Mouse (Mus musculus) heart, embryonic 11.5 days (tissue): Measurements from ENCODE around the gene Btbd1. TPM values are rescaled to one million over a fixed set of nuclear protein-coding genes. Genes with fewer than 3 reads are reported as not detected.

ENCODE experiments used
- ATAC-seq: fragments of 200-750 bp; cut with Nextera tagmentation; replicated peaks from 2 replicates; pipeline ENCODE4 v1.8.0; 2017; ENCODE audit warnings: moderate library complexity; ENCODE audit not compliant: insufficient number of reproducible peaks, low FRiP score, low TSS enrichment
- H3K27ac ChIP-seq: fragments of 300-500 bp; sonication (generic); 2 replicates; pipeline ENCODE4 v1.5.1; 2014; ENCODE audit warnings: mild to moderate bottlenecking, low read depth, low read length
- H3K27me3 ChIP-seq: fragments of 300-500 bp; sonication (generic); 2 replicates; pipeline ENCODE4 v1.6.1; 2014; ENCODE audit warnings: mild to moderate bottlenecking, low read length, mixed read lengths; ENCODE audit not compliant: control insufficient read depth, insufficient read depth
- H3K36me3 ChIP-seq: fragments of 300-500 bp; sonication (generic); 2 replicates; pipeline ENCODE4 v1.6.1; 2014; ENCODE audit warnings: mild to moderate bottlenecking, low read length, moderate library complexity, mixed read lengths; ENCODE audit not compliant: control insufficient read depth, insufficient read depth
- H3K4me1 ChIP-seq: fragments of 300-500 bp; sonication (generic); 2 replicates; pipeline ENCODE4 v1.6.1; 2014; ENCODE audit warnings: low read length; ENCODE audit not compliant: control insufficient read depth, insufficient read depth
- H3K4me2 ChIP-seq: fragments of 300-500 bp; sonication (generic); 2 replicates; pipeline ENCODE4 v1.6.1; 2014; ENCODE audit warnings: mild to moderate bottlenecking, moderate library complexity
- H3K4me3 ChIP-seq: fragments of 300-500 bp; sonication (generic); 2 replicates; pipeline ENCODE4 v1.5.1; 2014; ENCODE audit warnings: low read depth, low read length
- H3K9ac ChIP-seq: fragments of 300-500 bp; sonication (generic); 2 replicates; pipeline ENCODE4 v1.6.1; 2014; ENCODE audit warnings: mild to moderate bottlenecking, low read depth, low read length, moderate library complexity
- H3K9me3 ChIP-seq: fragments of 300-500 bp; sonication (generic); replicated peaks from 2 replicates; pipeline ENCODE4 v1.6.1; 2016; ENCODE audit warnings: low read length; ENCODE audit not compliant: control insufficient read depth
- WGBS: fragments of 180-500 bp; shearing (Covaris S2); extraction: QIAGEN DNeasy Blood & Tissue Kit; methylation state at CpG from one replicate; pipeline ENCODE4 v1.1.7; 2014; ENCODE audit not compliant: insufficient replicate concordance; 5-methylcytosine and 5-hydroxymethylcytosine counted together
- polyA plus RNA-seq: library from polyadenylated mRNA; unstranded; fragments of >200 nt; fragmentation: Nextera tagmentation; extraction: Ambion mirVana; gene quantifications from 2 replicates; pipeline ENCODE4 v1.2.1, GENCODE M21; 2014

Gene Btbd1
- polyA plus RNA-seq, 1 experiment from 2014 or later = 94.0 TPM

- peaks cover 30% of the 10 kb centered on the region; the same call in 1 of the 2 replicates for H3K4me1 ChIP-seq
- H3K27me3 ChIP-seq = no peaks in the 10 kb centered on the region
- no peaks in the 10 kb centered on the region for H3K36me3 ChIP-seq
- no peak overlapping the region for H3K9ac ChIP-seq
- H3K9me3 ChIP-seq = no peaks in the 10 kb centered on the region
- H3K4me3 ChIP-seq = no peak overlapping the region
- WGBS = 83% methylated on average over 6 of the region's 6 CpGs
- no peak overlapping the region for H3K27ac ChIP-seq
- ATAC-seq = no peak
- H3K4me2 ChIP-seq = no peak overlapping the region
Measured at GRCm38 (mm10) chr7:81864552-81864951, 35.3 kb upstream of the Btbd1 start.

DNA sequence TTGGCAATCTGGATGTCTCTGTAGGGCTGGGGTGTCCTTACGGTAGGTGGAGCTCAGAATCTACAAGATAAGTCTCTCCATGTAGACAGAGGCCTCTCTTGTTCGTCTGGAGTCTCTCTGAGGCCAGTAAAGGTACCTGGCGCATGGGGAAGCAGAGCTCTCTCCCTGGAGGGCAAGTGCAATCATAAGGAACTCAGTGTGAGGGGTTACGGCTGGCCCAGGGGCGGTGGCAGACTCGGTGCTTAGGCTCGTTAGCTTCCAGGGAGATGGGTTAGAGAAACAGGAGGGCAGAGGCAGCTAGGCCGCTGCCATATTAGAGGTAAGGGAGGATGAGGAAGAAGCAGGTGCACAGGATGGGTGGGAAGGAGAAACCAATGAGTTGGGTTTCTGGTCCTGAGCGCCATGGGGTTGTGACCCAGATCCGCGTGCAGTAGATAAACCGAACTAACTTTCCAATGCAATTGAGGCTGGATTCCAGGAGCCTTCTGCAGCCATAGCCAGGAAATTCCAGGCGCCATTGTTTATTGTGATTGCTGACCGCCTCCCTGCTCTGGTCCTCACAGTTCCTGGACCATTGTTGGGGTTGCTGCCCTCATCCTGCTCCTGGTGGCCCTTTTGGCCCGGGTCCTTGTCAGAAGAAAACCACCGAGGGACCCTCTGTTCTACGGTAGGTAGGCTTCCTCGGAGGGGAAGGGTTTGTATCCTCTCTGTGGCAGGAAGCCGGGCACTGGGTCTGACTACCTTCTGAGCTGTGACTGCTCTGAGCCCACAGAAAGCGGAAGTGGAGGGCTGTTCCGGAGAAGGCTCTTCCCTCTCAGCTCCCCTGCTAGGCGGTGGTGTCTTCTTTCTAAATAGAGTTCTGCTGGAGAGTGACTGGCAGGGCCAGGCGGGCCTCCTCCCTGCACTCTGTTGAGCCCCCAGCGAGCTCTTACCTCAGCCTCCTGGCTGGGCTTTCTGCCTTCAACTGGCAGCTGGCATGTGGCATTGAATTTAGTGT lies 33.7 kb upstream of the Btbd1 start:
- no peak for ATAC-seq
- Histone ChIP-seq H3K4me2 (peak overlapping the region; percentile 8), H3K9me3 (no peaks in the 10 kb centered on the region), H3K4me3 (no peak overlapping the region), H3K27me3 (0 out of 2 replicates have a peak, but pooled peaks cover 6% of the 10 kb centered on the region), H3K4me1 (peaks cover 36% of the 10 kb centered on the region), H3K27ac (peak overlapping the region; percentile 59), H3K36me3 (no peaks in the 10 kb centered on the region), H3K9ac (0 out of 2 replicates have a peak overlapping the region, but pooled peaks have one; percentile 16)
- WGBS = 58% methylated on average over 24 of the region's 24 CpGs

- Histone ChIP-seq H3K27ac (no peak overlapping the region), H3K36me3 (no peaks in the 10 kb centered on the region), H3K9me3 (no peaks in the 10 kb centered on the region), H3K4me1 (peaks cover 36% of the 10 kb centered on the region), H3K9ac (no peak overlapping the region), H3K4me3 (no peak overlapping the region), H3K27me3 (0 out of 2 replicates have a peak, but pooled peaks cover 6% of the 10 kb centered on the region), H3K4me2 (no peak overlapping the region)
- ATAC-seq = no peak
- 54% methylated on average over 4 of the region's 4 CpGs for WGBS
Measured at GRCm38 (mm10) chr7:81861921-81862320, 32.7 kb upstream of the Btbd1 start.

DNA sequence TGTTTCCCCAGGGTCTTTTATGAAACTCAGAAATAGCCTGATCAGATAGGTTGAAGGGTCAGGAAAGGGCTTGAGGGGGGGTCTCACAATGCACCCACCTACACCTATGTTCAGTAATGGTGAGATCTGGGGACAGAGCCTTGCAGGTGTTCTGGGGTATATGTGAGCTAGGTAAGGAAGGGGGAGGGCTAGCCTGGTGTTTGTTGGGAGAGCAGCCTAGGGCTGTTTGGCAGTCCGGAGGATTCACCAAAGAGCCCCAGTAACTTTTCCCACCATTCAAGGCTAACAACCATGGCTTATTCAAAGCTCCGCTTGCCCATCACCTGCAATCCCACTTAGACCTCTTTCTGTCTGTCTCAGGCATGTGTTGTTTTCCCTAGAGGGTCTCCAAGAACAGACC lies 32.2 kb upstream of the Btbd1 start:
- 82% methylated on average over 2 of the region's 2 CpGs for WGBS
- H3K9me3 ChIP-seq = no peaks in the 10 kb centered on the region
- no peak overlapping the region for H3K9ac ChIP-seq
- 0 out of 2 replicates have a peak, but pooled peaks cover 8% of the 10 kb centered on the region for H3K27me3 ChIP-seq
- no peak overlapping the region for H3K4me3 ChIP-seq
- no peak overlapping the region for H3K27ac ChIP-seq
- no peaks in the 10 kb centered on the region for H3K36me3 ChIP-seq
- peaks cover 36% of the 10 kb centered on the region for H3K4me1 ChIP-seq
- no peak overlapping the region; the same call in 1 of the 2 replicates for H3K4me2 ChIP-seq
- no peak for ATAC-seq

GRCm38 (mm10) chr7:81860996-81861395 lies 31.8 kb upstream of the Btbd1 start:
- H3K9ac ChIP-seq = 0 out of 2 replicates have a peak overlapping the region, but pooled peaks have one; percentile 16
- H3K4me1 ChIP-seq = peaks cover 36% of the 10 kb centered on the region
- ATAC-seq = no peak
- no peak overlapping the region; the same call in 1 of the 2 replicates for H3K4me2 ChIP-seq
- no peak overlapping the region for H3K4me3 ChIP-seq
- WGBS = 60% methylated on average over 5 of the region's 5 CpGs
- H3K36me3 ChIP-seq = no peaks in the 10 kb centered on the region
- H3K9me3 ChIP-seq = no peaks in the 10 kb centered on the region
- H3K27me3 ChIP-seq = 0 out of 2 replicates have a peak, but pooled peaks cover 8% of the 10 kb centered on the region
- H3K27ac ChIP-seq = no peak overlapping the region

GRCm38 (mm10) chr7:81860071-81860470 lies 30.8 kb upstream of the Btbd1 start:
- H3K9me3 ChIP-seq = no peaks in the 10 kb centered on the region
- WGBS = 37% methylated on average over 11 of the region's 11 CpGs
- H3K4me3 ChIP-seq = peak overlapping the region; percentile 74
- 0 out of 2 replicates have a peak, but pooled peaks cover 8% of the 10 kb centered on the region for H3K27me3 ChIP-seq
- no peak overlapping the region for H3K27ac ChIP-seq
- no peaks in the 10 kb centered on the region for H3K36me3 ChIP-seq
- H3K4me2 ChIP-seq = peak overlapping the region; percentile 95
- H3K9ac ChIP-seq = peak overlapping the region; percentile 81; the same call in 1 of the 2 replicates
- H3K4me1 ChIP-seq = peaks cover 36% of the 10 kb centered on the region
- no peak for ATAC-seq

DNA sequence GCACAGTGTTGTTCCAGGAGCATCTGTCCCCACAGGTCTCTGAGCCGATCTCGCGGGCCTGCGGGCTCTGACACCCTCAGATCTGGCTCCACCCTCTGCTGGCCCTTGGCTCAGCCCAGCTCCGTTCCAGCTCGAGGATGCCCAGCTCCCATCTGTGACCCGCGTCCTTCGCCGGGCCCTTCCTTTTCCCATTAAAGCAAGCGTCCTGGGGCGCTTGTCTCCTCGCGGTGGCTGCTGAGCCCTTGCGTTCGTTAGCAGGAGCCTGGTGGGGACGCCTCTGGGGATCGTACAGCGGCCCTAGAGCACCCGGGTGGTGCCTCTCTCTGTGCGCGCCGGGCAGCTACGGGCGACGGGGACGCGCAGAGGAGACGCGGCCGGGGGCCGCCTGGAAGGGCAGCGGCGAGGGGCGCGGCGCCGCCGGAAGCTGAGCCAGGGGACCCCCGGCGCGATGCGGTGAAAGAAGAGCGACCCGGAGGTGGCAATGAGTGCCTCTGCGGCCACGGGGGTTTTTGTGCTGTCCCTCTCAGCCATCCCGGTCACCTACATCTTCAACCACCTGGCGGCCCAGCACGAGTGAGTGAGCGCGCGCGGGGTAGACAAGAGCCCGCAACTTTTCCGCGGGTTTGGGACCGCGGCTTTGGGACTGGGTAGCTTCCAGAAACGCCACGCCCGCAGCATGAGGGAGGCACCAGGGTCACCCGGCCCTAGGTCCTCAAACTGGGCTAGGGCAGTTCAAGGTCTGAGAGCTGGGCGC lies 29.9 kb upstream of the Btbd1 start, which contains the start of gene Tm6sf1:
Gene Tm6sf1, plus strand, starts transcription at position 34 of the 754 bp plus-strand sequence.
- Histone ChIP-seq H3K9me3 (no peaks in the 10 kb centered on the region), H3K36me3 (no peaks in the 10 kb centered on the region), H3K4me3 (peak within 1 kb of the TSS; percentile 74), H3K27ac (peak within 1 kb of the TSS; percentile 38; the same call in 1 of the 2 replicates), H3K9ac (peak within 1 kb of the TSS; percentile 81), H3K4me1 (peaks cover 36% of the 10 kb centered on the region), H3K4me2 (peak within 1 kb of the TSS; percentile 95), H3K27me3 (0 out of 2 replicates have a peak, but pooled peaks cover 8% of the 10 kb centered on the region)
- 1% methylated on average over 64 of the region's 64 CpGs for WGBS
- ATAC-seq = peak; percentile 52; the same call in 1 of the 2 replicates

- Histone ChIP-seq H3K27me3 (0 out of 2 replicates have a peak, but pooled peaks cover 8% of the 10 kb centered on the region), H3K4me3 (peak overlapping the region; percentile 74), H3K36me3 (no peaks in the 10 kb centered on the region), H3K27ac (no peak overlapping the region), H3K9ac (peak overlapping the region; percentile 81; the same call in 1 of the 2 replicates), H3K4me1 (peaks cover 29% of the 10 kb centered on the region), H3K4me2 (peak overlapping the region; percentile 95), H3K9me3 (no peaks in the 10 kb centered on the region)
- 5% methylated on average over 9 of the region's 9 CpGs for WGBS
- no peak for ATAC-seq
Measured at GRCm38 (mm10) chr7:81858236-81858635, 29.0 kb upstream of the Btbd1 start.
